ENCODE assay signal across 23 mouse cellular contexts in the genomic region with DNA sequence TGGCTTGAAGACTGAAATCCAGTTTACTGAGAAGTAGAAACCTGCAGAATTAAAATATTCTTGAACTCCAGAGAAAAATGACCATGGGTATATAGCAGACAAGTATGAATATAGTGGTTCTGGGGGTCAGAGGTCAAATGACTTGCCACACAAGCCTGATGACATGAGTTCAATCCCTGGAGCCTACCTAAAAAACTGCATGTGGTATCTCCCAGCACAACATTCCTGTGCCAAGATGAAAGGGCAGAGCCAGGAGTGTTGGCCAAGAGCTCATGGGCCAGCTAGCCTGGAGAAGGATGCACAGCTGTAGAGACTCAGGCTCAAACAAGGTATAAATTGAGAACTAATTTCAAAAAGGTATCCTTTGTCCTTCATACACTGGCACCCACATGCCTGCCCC. TPM values are rescaled to one million over a fixed set of nuclear protein-coding genes. Genes with fewer than 3 reads are reported as not detected.
DNase-seq lines count a peak whose midpoint lies in the region; ATAC-seq lines count a peak whose summit lies in the region.
"Had no signal": no experiment of that assay in that cellular context is flagged by ENCODE, and none has a peak within 500 bp of the region (broad histone marks: within the 10 kb centered on the region; RNA-seq: fewer than 3 reads in every experiment).

No protein-coding gene starts in this region.

- no peak overlapping the region for H3K9ac ChIP-seq in limb, embryonic 11.5 days (ENCODE audit: low read length)
- H3K9ac ChIP-seq in midbrain, embryonic 14.5 days (replicated peaks; ENCODE audit: low read length): no peak overlapping the region
- H3K9ac ChIP-seq in midbrain, embryonic 13.5 days (replicated peaks): no peak overlapping the region
- no peak overlapping the region for H3K9ac ChIP-seq in limb, embryonic 12.5 days (replicated peaks)
- H3K9ac ChIP-seq: embryonic facial prominence, embryonic 13.5 days; forebrain, embryonic 12.5 days; liver, embryonic 13.5 days had no signal

- peak overlapping the region; percentile 42; the same call in 1 of the 2 replicates for H3K27ac ChIP-seq in limb, embryonic 11.5 days (replicated peaks; ENCODE audit: low read depth, low read length)
- H3K27ac ChIP-seq in limb, embryonic 10.5 days: no peak overlapping the region
- peak overlapping the region; percentile 45; the same call in 1 of the 2 replicates for H3K27ac ChIP-seq in midbrain, embryonic 14.5 days (replicated peaks; ENCODE audit: low read depth, low read length)
- H3K27ac ChIP-seq in midbrain, embryonic 13.5 days: no peak overlapping the region
- no peak overlapping the region; the same call in 1 of the 2 replicates for H3K27ac ChIP-seq in limb, embryonic 12.5 days
- H3K27ac ChIP-seq: embryonic facial prominence, embryonic 13.5 days; forebrain, embryonic 12.5 days; heart, embryonic 10.5 days; liver, embryonic 13.5 days had no signal

- H3K4me3 ChIP-seq in limb, embryonic 11.5 days (ENCODE audit: low read depth, low read length): no peak overlapping the region
- no peak overlapping the region for H3K4me3 ChIP-seq in limb, embryonic 10.5 days
- H3K4me3 ChIP-seq in midbrain, embryonic 14.5 days (replicated peaks; ENCODE audit: low read depth, low read length): no peak overlapping the region
- H3K4me3 ChIP-seq in midbrain, embryonic 13.5 days (replicated peaks): no peak overlapping the region
- no peak overlapping the region for H3K4me3 ChIP-seq in limb, embryonic 12.5 days (replicated peaks)
- H3K4me3 ChIP-seq: embryonic facial prominence, embryonic 13.5 days; erythroblast, embryonic 14.5 days; forebrain, embryonic 12.5 days; heart, embryonic 10.5 days; liver, embryonic 13.5 days; megakaryocyte, embryonic 14.5 days had no signal

- H3K36me3 ChIP-seq in limb, embryonic 11.5 days (ENCODE audit: control insufficient read depth, insufficient read depth, low read length): no peaks in the 10 kb centered on the region
- H3K36me3 ChIP-seq in limb, embryonic 10.5 days: no peaks in the 10 kb centered on the region
- H3K36me3 ChIP-seq in midbrain, embryonic 14.5 days (ENCODE audit: control insufficient read depth, insufficient read depth, low read length): no peaks in the 10 kb centered on the region
- no peaks in the 10 kb centered on the region for H3K36me3 ChIP-seq in midbrain, embryonic 13.5 days
- H3K36me3 ChIP-seq in limb, embryonic 12.5 days: no peaks in the 10 kb centered on the region
- H3K36me3 ChIP-seq: embryonic facial prominence, embryonic 13.5 days; forebrain, embryonic 12.5 days; G1E; heart, embryonic 10.5 days; liver, embryonic 13.5 days had no signal

- H3K27me3 ChIP-seq in limb, embryonic 11.5 days (ENCODE audit: control insufficient read depth, insufficient read depth, low read length): no peaks in the 10 kb centered on the region
- H3K27me3 ChIP-seq in limb, embryonic 10.5 days (ENCODE audit: low read depth, poor library complexity, severe bottlenecking): no peaks in the 10 kb centered on the region
- no peaks in the 10 kb centered on the region for H3K27me3 ChIP-seq in midbrain, embryonic 14.5 days (ENCODE audit: control insufficient read depth, insufficient read depth, low read length)
- H3K27me3 ChIP-seq in midbrain, embryonic 13.5 days: no peaks in the 10 kb centered on the region
- no peaks in the 10 kb centered on the region for H3K27me3 ChIP-seq in limb, embryonic 12.5 days
- H3K27me3 ChIP-seq: CH12.LX; embryonic facial prominence, embryonic 13.5 days; forebrain, embryonic 12.5 days; liver, embryonic 13.5 days; megakaryocyte, embryonic 14.5 days had no signal

- peaks cover 10% of the 10 kb centered on the region; the same call in 1 of the 2 replicates for H3K4me1 ChIP-seq in limb, embryonic 11.5 days (ENCODE audit: control insufficient read depth, insufficient read depth, low read length)
- H3K4me1 ChIP-seq in limb, embryonic 10.5 days: peaks cover 22% of the 10 kb centered on the region
- H3K4me1 ChIP-seq in midbrain, embryonic 14.5 days (ENCODE audit: control insufficient read depth, insufficient read depth, low read length): 0 out of 2 replicates have a peak, but pooled peaks cover 5% of the 10 kb centered on the region
- peaks cover 11% of the 10 kb centered on the region; the same call in 1 of the 2 replicates for H3K4me1 ChIP-seq in midbrain, embryonic 13.5 days (replicated peaks)
- H3K4me1 ChIP-seq in limb, embryonic 12.5 days (replicated peaks): peaks cover 16% of the 10 kb centered on the region
- H3K4me1 ChIP-seq: heart, embryonic 10.5 days; liver, embryonic 13.5 days had no signal

- no peaks in the 10 kb centered on the region for H3K9me3 ChIP-seq in limb, embryonic 11.5 days (ENCODE audit: control insufficient read depth, low read length)
- no peaks in the 10 kb centered on the region for H3K9me3 ChIP-seq in limb, embryonic 10.5 days (replicated peaks)
- no peaks in the 10 kb centered on the region for H3K9me3 ChIP-seq in midbrain, embryonic 14.5 days (ENCODE audit: control insufficient read depth, low read length)
- no peaks in the 10 kb centered on the region for H3K9me3 ChIP-seq in midbrain, embryonic 13.5 days
- no peaks in the 10 kb centered on the region for H3K9me3 ChIP-seq in limb, embryonic 12.5 days
- H3K9me3 ChIP-seq: embryonic facial prominence, embryonic 13.5 days; forebrain, embryonic 12.5 days; heart, embryonic 10.5 days; liver, embryonic 13.5 days; megakaryocyte, embryonic 14.5 days had no signal

- H3K4me2 ChIP-seq in limb, embryonic 11.5 days (ENCODE audit: low read depth, severe bottlenecking): no peak overlapping the region
- no peak overlapping the region for H3K4me2 ChIP-seq in midbrain, embryonic 14.5 days (ENCODE audit: low read length)
- no peak overlapping the region for H3K4me2 ChIP-seq in midbrain, embryonic 13.5 days (replicated peaks)
- H3K4me2 ChIP-seq in limb, embryonic 12.5 days: no peak overlapping the region
- H3K4me2 ChIP-seq: embryonic facial prominence, embryonic 13.5 days; forebrain, embryonic 12.5 days; liver, embryonic 13.5 days had no signal

- ATAC-seq in limb, embryonic 11.5 days (ENCODE audit: insufficient number of reproducible peaks, low FRiP score, low TSS enrichment, low read depth): no peak
- no peak for ATAC-seq in midbrain, embryonic 14.5 days (ENCODE audit: low FRiP score, low TSS enrichment)
- ATAC-seq in midbrain, embryonic 13.5 days: no peak
- 0 out of 2 replicates have a peak, but pooled peaks have one; percentile 16 for ATAC-seq in limb, embryonic 12.5 days (ENCODE audit: insufficient number of reproducible peaks, insufficient read depth, low FRiP score, low TSS enrichment, low read depth)

- peak; percentile 19 to 23 for DNase-seq in cerebellum, postnatal 14 days
- DNase-seq in cerebellum, postnatal 36 days: no peak
- DNase-seq in limb, embryonic 11.5 days (ENCODE audit: low spot score): no peak
- no peak for DNase-seq in limb, embryonic 10.5 days (ENCODE audit: low spot score)
- DNase-seq in midbrain, embryonic 14.5 days: no peak
- DNase-seq: B cell, adult 2 months; cerebellum, adult 11-12 months; cerebellum, postnatal 25 days; embryo, embryonic 11 days; left cerebral cortex, postnatal 4 days; liver, embryonic 13.5 days; right cerebral cortex, postnatal 14 days; thymus, adult 2 months; thymus, postnatal 4 days had no signal

RNA-seq across cellular contexts. Expression of gene Sash1, which starts 42.4 kb away (rescaled TPM):
- 5.2 and 5.8 TPM in 2 replicates for polyA plus RNA-seq in limb, embryonic 11.5 days (2014; fragmentation: Nextera tagmentation; extraction: Ambion mirVana)
- polyA plus RNA-seq in limb, embryonic 10.5 days (2016; fragmentation: Nextera tagmentation; extraction: Ambion mirVana): 4.3 and 4.7 TPM in 2 replicates
- polyA plus RNA-seq in midbrain, embryonic 14.5 days (2014; fragmentation: Nextera tagmentation; extraction: Ambion mirVana): 3.9 and 4.8 TPM in 2 replicates
- polyA plus RNA-seq in midbrain, embryonic 13.5 days (2015; fragmentation: Nextera tagmentation; extraction: Ambion mirVana): 3.2 and 4.5 TPM in 2 replicates
- 7.5 and 7.8 TPM in 2 replicates for polyA plus RNA-seq in limb, embryonic 12.5 days (2016; fragmentation: Nextera tagmentation; extraction: Ambion mirVana)
- polyA plus RNA-seq: G1E had no signal

Comparison
In these comparisons a context has a peak if more than half of its experiments do, and no peak if none do; other contexts are left out.
1. DNase-seq: peak in cerebellum, postnatal 14 days (2 of 2); none in cerebellum, postnatal 36 days (0 of 2), limb, embryonic 11.5 days (single experiment), limb, embryonic 10.5 days (single experiment) and midbrain, embryonic 14.5 days (single experiment).
2. H3K27ac ChIP-seq: peak in limb, embryonic 11.5 days (single experiment) and midbrain, embryonic 14.5 days (single experiment); none in limb, embryonic 10.5 days (single experiment), midbrain, embryonic 13.5 days (single experiment) and limb, embryonic 12.5 days (single experiment).